Mouse (Mus musculus) bone marrow, adult 2 months (tissue): ENCODE data around the gene 2310034G01Rik. TPM values are rescaled to one million over a fixed set of nuclear protein-coding genes. Genes with fewer than 3 reads are reported as not detected.

ENCODE experiments used
- H3K27ac ChIP-seq: fragments of 200-500 bp; 2 replicates; pipeline ENCODE4 v1.5.1; 2012; ENCODE audit warnings: low read depth, mild to moderate bottlenecking, control low read depth, inconsistent platforms, low read length; ENCODE audit not compliant: control insufficient read depth, poor library complexity, insufficient read depth
- H3K4me1 ChIP-seq: fragments of 200-500 bp; 2 replicates; pipeline ENCODE4 v1.6.1; 2011; ENCODE audit warnings: low read length; ENCODE audit not compliant: control insufficient read depth, insufficient read depth
- H3K4me3 ChIP-seq: fragments of 200-500 bp; replicated peaks from 2 replicates; pipeline ENCODE3; 2011; ENCODE audit warnings: mild to moderate bottlenecking, low read depth, low read length, control low read depth; ENCODE audit not compliant: control insufficient read depth
- CTCF ChIP-seq: fragments of 200-500 bp; IDR thresholded peaks from 2 replicates; pipeline ENCODE4 v1.5.1; 2011; ENCODE audit warnings: low read length, control low read depth; ENCODE audit not compliant: control insufficient read depth, insufficient read depth
- POLR2A ChIP-seq: fragments of 200-500 bp; IDR thresholded peaks from 2 replicates; pipeline ENCODE4 v1.6.1; 2011; ENCODE audit warnings: low read depth, mild to moderate bottlenecking, control low read depth, low read length, borderline replicate concordance; ENCODE audit not compliant: control insufficient read depth
- WGBS: fragments of 180-500 bp; shearing (Covaris S2); methylation state at CpG from one replicate; pipeline ENCODE4 v1.1.7; 2018; 5-methylcytosine and 5-hydroxymethylcytosine counted together
- polyA plus RNA-seq: library from polyadenylated mRNA; stranded (reverse); fragments of >200 nt; gene quantifications from 2 replicates; pipeline ENCODE4 v1.2.4, GENCODE M21; 2011; ENCODE audit warnings: low replicate concordance; ENCODE audit not compliant: missing spikeins, insufficient read depth, insufficient read length

2310034G01Rik gene
- polyA plus RNA-seq, 1 experiment = 1.1 TPM

DNA sequence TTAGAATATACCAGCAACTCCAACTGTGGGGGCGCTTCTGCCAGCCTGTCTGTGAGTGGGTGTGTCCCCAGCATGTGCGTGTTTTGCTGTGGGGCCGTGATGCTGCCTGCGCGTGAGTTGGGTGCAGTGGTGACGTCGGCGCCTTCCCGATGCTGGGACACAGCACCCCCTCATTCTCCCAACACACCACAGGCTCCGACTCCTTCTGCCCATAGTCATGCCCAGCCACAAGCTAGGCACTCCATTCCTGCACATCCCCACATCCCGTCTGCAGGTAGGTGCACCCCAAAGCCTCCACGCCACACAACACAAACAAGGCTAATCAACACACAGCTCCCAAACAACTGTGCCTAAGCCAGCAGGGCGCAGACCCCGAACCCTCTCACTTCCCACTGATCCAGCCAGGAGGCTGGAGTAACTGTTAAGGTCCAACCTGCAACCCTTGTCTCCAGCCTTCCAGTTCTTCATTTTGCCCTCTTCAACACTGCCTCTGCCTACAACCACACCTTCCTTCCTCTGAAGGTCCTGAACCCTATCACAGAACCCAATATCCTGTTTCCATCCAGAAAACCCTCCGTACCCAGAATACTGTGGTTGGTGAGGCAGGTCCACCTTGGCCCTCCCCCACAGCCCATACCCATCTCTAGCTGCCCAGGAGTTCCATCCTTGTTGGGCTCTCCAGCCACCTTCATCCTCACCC is 33.1 kb downstream of the 2310034G01Rik start:
- Histone ChIP-seq H3K4me3 (no peak overlapping the region), H3K4me1 (peaks cover 5% of the 10 kb centered on the region), H3K27ac (no peak overlapping the region; the same call in 1 of the 2 replicates)
- no peak for TF ChIP-seq POLR2A
- TF ChIP-seq CTCF = no peak
- 36% methylated on average over 15 of the region's 15 CpGs for WGBS

GRCm38 (mm10) chr19:46315752-46316610 is 34.1 kb downstream of the 2310034G01Rik start:
- TF ChIP-seq CTCF (no peak), POLR2A (no peak)
- Histone ChIP-seq H3K27ac (peak overlapping the region; percentile 22; the same call in 1 of the 2 replicates), H3K4me3 (no peak overlapping the region), H3K4me1 (peaks cover 5% of the 10 kb centered on the region)
- WGBS = 54% methylated on average over 12 of the region's 12 CpGs

DNA sequence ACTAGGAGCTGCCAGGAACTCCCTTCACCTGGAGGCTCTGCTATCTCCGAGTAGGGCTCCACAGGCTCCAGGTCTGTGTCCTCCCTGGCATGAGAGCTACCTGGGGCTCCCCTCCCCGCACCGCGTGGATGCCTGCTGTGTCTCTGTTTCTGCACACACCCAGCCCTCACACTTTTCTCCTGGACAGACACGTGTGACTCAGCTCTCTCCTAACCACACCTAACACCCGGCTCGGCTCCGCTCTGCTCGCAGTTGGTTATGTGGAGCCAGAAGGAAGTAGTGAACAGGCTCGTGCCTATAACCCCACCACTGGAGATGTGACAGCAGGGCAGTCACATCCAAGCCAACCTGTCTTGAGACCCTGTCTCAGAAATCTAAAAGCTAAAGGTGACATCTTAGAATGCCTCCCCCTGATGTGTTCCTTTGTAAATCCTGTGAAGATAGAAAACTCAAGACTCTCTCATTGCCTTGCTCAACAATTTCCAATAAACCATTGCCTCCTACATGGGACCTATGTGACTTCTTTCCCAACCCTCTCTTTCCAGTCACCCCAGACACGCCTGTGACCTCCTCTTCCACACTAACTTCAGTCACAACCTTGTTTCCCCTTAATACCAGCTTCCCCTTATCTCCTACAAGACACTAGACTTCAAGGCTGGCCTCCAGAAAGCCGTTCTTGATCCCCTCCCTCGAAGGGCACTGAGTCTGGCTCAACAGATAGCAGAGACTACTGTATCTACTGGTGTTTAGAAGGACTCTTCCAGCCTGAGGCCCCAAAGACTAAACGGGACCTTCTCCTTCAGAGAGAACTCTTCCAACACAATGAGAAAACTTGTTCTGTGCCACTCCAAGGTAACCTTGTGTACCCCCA is 35.0 kb downstream of the 2310034G01Rik start:
- H3K4me1 ChIP-seq = peaks cover 5% of the 10 kb centered on the region
- H3K4me3 ChIP-seq = no peak overlapping the region

DNA sequence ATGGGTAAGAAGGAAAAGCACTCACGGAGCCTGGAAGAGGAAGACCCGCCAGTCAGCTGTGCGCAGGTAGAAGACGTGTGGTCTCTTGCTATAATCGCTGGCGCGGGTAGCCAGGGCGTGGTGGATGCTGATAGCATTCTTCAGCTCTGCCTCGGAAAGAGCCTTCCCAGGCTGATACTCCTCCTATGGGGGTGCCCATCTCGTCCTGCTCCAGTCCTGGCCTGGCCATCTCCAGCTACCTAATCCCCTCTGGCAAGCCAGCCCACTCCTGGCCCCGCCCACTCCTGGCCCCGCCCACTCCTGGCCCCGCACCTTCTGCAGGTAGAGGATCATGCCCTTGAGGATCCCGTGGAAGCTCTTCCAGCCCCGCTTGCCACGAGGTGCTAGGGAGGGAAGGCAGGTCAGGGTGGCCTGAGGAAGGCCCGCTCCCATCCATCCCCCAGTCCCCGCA is 35.9 kb downstream of the 2310034G01Rik start:
- Histone ChIP-seq H3K4me3 (no peak overlapping the region), H3K27ac (peak overlapping the region; percentile 9), H3K4me1 (peaks cover 7% of the 10 kb centered on the region)
- TF ChIP-seq CTCF = no peak
- peak; percentile 17; the same call in 1 of the 2 replicates for TF ChIP-seq POLR2A
- WGBS = 31% methylated on average over 18 of the region's 18 CpGs

More for the DNA sequence above, 35.0 kb downstream of the 2310034G01Rik start:
- WGBS = 5% methylated on average over 14 of the region's 14 CpGs
- TF ChIP-seq POLR2A (no peak), CTCF (no peak)
- H3K27ac ChIP-seq = peak overlapping the region; percentile 9

- Histone ChIP-seq H3K4me1 (peaks cover 7% of the 10 kb centered on the region), H3K27ac (no peak overlapping the region), H3K4me3 (no peak overlapping the region)
- WGBS = 83% methylated on average over 6 of the region's 6 CpGs
- TF ChIP-seq CTCF = no peak
- TF ChIP-seq POLR2A = no peak
These were observed 36.5 kb downstream of the 2310034G01Rik start for GRCm38 (mm10) chr19:46313591-46313990.

GRCm38 (mm10) chr19:46313116-46313515 is 37.0 kb downstream of the 2310034G01Rik start:
- H3K4me3 ChIP-seq = no peak overlapping the region
- peaks cover 7% of the 10 kb centered on the region for H3K4me1 ChIP-seq
- no peak for TF ChIP-seq POLR2A
- TF ChIP-seq CTCF = no peak
- no peak overlapping the region for H3K27ac ChIP-seq
- 91% methylated on average over 9 of the region's 9 CpGs for WGBS

DNA sequence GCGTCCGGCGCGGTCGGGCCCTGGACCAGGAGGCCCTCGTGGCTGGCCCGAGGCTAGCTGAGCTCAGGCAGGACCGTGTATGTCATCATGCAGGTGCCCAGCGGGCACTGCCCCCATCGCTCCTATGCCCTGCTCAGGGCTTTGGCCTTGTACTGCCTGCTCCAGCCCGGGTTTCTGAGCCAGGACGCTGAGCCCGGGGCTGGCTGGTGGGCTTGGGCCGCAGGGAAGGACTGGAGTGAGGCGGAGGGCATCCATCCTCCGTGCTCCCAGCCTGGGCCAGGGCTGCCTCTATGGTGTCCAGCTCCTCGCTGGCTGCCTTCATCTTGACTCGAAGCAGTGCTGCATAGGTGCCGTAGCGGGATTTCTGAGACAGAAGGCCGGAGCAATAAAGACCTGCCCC is 37.5 kb downstream of the 2310034G01Rik start:
- H3K27ac ChIP-seq = no peak overlapping the region
- WGBS = 94% methylated on average over 21 of the region's 21 CpGs

GRCm38 (mm10) chr19:46311341-46311740 is 38.8 kb downstream of the 2310034G01Rik start:
- H3K4me1 ChIP-seq = peaks cover 7% of the 10 kb centered on the region

More for the DNA sequence above, 37.5 kb downstream of the 2310034G01Rik start:
- Histone ChIP-seq H3K4me1 (peaks cover 7% of the 10 kb centered on the region), H3K4me3 (no peak overlapping the region)
- TF ChIP-seq POLR2A = no peak
- TF ChIP-seq CTCF = no peak

More at GRCm38 (mm10) chr19:46311341-46311740, 38.8 kb downstream of the 2310034G01Rik start:
- TF ChIP-seq CTCF = no peak
- TF ChIP-seq POLR2A = no peak
- 93% methylated on average over 9 of the region's 9 CpGs for WGBS
- Histone ChIP-seq H3K4me3 (no peak overlapping the region), H3K27ac (no peak overlapping the region)
